Mouse (Mus musculus) activated CD4-positive, CD25-positive, alpha-beta regulatory T cell, adult 4 months (primary cell): ENCODE measurements around the gene Stox1. TPM values are rescaled to one million over a fixed set of nuclear protein-coding genes. Genes with fewer than 3 reads are reported as not detected.
A peak's percentile ranks its signal among the peaks of the same experiment; 100 is the strongest.

Experiments used
- ATAC-seq: one replicate; pipeline ENCODE4 v1.8.0; 2017
- polyA plus RNA-seq, 2 experiments: library from polyadenylated mRNA; unstranded; fragments of 100-300 nt; shearing (Covaris generic); gene quantifications; one replicate each; pipeline ENCODE4 v1.2.1; 2017

Gene Stox1
- polyA plus RNA-seq, 2 experiments from 2014 or later = 1.5 TPM

DNA sequence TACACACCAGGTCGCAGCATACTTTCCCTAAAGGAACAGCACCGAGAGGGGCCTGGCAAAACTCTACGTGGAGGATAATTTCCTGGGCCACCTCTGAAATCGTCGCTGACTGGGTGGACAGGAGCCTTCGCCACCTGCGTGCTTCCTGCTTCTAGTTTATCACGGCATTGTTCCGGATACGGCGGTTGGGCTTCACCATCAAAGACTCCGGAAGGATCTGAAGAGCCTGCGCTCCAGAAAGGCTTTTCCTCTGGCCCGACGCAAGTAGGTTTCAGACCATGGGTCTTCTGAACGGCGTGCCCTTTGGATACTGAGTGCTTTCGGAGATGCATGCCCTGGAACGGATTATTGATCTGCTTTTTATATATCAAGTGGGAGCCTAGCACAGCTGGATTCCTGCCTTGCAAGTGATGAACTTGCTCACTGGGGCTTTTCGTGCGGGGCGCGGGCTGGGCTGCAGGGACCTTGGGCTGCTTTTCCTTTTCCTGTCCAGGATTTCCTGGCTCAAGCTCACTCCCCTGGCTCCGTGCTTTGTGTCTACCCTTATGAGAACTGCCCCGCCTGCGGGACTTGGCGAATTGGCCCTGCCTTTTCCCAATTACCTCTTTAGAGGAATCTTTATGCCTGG is 60.9 kb downstream of the Stox1 start:
- peak; percentile 94 for ATAC-seq

GRCm38 (mm10) chr10:62664171-62664570 is 61.8 kb downstream of the Stox1 start:
- ATAC-seq = no peak

- no peak for ATAC-seq
Observed at GRCm38 (mm10) chr10:62656711-62657110, 69.2 kb downstream of the Stox1 start.

DNA sequence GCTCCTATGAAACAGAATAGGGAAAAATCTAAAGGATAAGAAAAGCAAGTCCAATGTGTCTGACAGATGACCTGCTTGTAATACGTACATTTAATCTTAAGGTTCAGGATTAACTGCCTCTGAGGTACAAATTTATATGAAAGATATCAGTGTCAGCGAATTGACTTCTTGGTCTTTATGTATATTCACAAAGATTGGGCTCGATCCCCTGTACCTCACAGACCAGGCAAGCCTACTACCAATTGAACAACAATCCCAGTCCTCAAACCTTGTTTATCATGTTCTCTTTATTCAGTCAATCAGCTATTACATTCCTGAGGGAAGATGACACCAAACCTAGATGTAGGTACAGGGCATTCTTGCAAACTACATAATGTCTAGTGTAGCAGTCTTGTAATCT is 74.0 kb downstream of the Stox1 start:
- ATAC-seq = no peak

DNA sequence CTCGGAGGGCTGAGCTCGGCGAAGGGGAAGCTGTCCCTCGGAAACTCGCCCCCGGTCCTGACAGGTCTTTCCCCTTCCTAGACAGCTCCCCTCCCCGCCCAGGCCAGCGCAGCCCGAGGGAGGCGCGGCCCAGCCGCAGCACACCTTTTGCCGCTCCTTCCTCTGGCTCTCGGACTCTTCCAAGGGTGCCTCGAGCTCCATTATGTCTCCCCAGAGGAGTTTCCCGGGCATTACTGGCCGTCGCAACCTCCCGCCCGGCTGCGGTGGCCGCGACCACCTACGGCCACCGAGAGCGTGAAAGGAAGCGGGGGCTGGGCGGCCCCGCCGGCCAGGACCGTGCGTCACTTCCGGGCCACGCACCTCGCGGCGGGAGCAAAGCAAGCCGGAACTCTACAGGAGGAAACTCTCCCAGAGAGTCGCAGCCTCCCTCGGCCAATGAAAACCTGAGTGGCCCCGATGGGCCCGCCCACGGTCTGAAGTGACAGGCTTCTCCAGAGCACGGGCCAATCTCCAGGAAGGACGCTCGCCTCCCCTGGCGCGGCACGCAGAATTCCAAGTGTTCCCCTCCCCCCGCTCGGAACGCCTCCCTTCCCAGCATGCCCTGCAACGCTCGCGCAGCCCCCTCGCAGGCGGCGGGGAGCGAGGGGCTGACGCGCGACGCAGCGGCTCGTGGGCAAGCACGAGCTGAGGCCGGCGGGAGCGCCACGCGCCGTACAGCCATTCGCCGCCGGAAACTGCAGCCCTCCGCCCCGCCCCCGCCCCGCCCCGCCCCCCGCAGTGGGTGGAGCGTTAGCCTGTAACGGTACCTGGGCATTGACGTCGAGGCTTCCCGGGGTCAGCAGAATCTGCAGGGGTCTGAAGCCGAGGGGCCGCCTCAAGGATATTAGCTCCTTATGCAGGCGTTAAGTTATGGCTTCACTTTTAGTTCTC is 74.8 kb downstream of the Stox1 start, which contains the start of gene Ddx50:
Ddx50 (minus strand) TSS at position 338 of the 930 bp plus-strand sequence.
- peak; percentile 96 for ATAC-seq

DNA sequence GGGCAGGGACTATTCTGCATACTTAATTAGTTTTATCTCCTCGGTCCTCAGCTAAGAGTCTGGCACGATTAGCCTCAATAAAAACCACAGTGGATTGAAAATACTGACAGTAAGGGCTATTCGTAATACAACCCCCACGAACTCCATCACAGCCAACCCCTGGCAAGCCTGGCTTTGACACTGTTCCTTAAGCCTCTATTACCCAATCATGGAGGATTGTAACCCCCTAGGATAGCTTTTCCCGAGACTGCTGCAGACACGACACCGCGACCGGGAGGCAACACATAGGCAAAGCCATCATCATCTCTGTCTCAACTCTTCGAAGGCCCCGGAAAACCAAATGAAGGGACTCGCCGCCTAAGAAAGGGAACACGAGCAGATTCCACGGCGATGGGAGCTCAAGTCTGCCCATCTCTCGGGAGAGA is 75.6 kb downstream of the Stox1 start:
- no peak for ATAC-seq

Other genes starting within 250 kb of the Stox1 start
- 10 to 100 TPM; 68.8 to 72.1 TPM for gene Vps26a, start 239.3 kb downstream of the Stox1 start, polyA plus RNA-seq
- 1,000 to 10,000 TPM; 1,983 to 1,991 TPM for gene Srgn, start 198.7 kb downstream of the Stox1 start, polyA plus RNA-seq
- gene Kif1bp, start 147.7 kb downstream of the Stox1 start, polyA plus RNA-seq = 1 to 10 TPM; 4.1 to 6.0 TPM
- 10 to 100 TPM; 54.1 to 60.2 TPM for gene Ddx21, start 123.8 kb downstream of the Stox1 start, polyA plus RNA-seq
- gene Ddx50, start 74.9 kb downstream of the Stox1 start, polyA plus RNA-seq = 10 to 100 TPM; 91.8 to 100.0 TPM
- gene Ccar1, start 66.2 kb upstream of the Stox1 start, polyA plus RNA-seq = 100 to 1,000 TPM; 111 to 132 TPM
- 1 to 10 TPM; 5.1 to 6.3 TPM for gene Tet1, start 182.9 kb upstream of the Stox1 start, polyA plus RNA-seq
- 1 to 10 TPM; 3.2 to 3.5 TPM for gene Slc25a16, start 194.5 kb upstream of the Stox1 start, polyA plus RNA-seq
- 1 to 10 TPM; 4.6 to 5.2 TPM for gene Dna2, start 220.9 kb upstream of the Stox1 start, polyA plus RNA-seq